Mouse (Mus musculus) macrophage (primary cell): ENCODE results near the gene Hoxc12. TPM values are rescaled to one million over a fixed set of nuclear protein-coding genes. Genes with fewer than 3 reads are reported as not detected.

ENCODE experiments used
- H3K27ac ChIP-seq: fragments of 350-480 bp; formaldehyde crosslinking; 2 replicates; pipeline ENCODE4 v1.9.0; 2021
- H3K36me3 ChIP-seq: fragments of 350-480 bp; formaldehyde crosslinking; 2 replicates; pipeline ENCODE4 v1.9.0; 2021; ENCODE audit errors: inconsistent target
- H3K4me3 ChIP-seq: fragments of 350-480 bp; formaldehyde crosslinking; 2 replicates; pipeline ENCODE4 v1.9.0; 2021; ENCODE audit errors: inconsistent target
- H3K79me2 ChIP-seq: fragments of 350-480 bp; formaldehyde crosslinking; 2 replicates; pipeline ENCODE4 v1.9.0; 2021; ENCODE audit errors: inconsistent target
- WGBS: methylation state at CpG from one replicate; pipeline ENCODE4 v1.1.7; 2026; ENCODE audit warnings: inconsistent platforms; ENCODE audit not compliant: missing documents; 5-methylcytosine and 5-hydroxymethylcytosine counted together
- polyA plus RNA-seq: library from polyadenylated mRNA; stranded (reverse); fragments of 250-400 nt; gene quantifications from 3 replicates; pipeline ENCODE4 v1.2.4, GENCODE M21; 2018; ENCODE audit warnings: inconsistent platforms

Hoxc12 gene
- polyA plus RNA-seq, 1 experiment from 2014 or later = not detected

- no peaks in the 10 kb centered on the region for H3K36me3 ChIP-seq
- H3K27ac ChIP-seq = no peak overlapping the region
- whole genome bisulfite sequencing = 16% methylated on average over 2 of the region's 2 CpGs
- H3K79me2 ChIP-seq = no peaks in the 10 kb centered on the region
- H3K4me3 ChIP-seq = no peak overlapping the region
Observed at GRCm38 (mm10) chr15:102950877-102951276, 14.3 kb downstream of the Hoxc12 start.

GRCm38 (mm10) chr15:102953561-102953960 lies 17.0 kb downstream of the Hoxc12 start:
- H3K27ac ChIP-seq = no peak overlapping the region
- WGBS = 19% methylated on average over 6 of the region's 6 CpGs
- H3K79me2 ChIP-seq = no peaks in the 10 kb centered on the region
- no peak overlapping the region for H3K4me3 ChIP-seq
- H3K36me3 ChIP-seq = no peaks in the 10 kb centered on the region

DNA sequence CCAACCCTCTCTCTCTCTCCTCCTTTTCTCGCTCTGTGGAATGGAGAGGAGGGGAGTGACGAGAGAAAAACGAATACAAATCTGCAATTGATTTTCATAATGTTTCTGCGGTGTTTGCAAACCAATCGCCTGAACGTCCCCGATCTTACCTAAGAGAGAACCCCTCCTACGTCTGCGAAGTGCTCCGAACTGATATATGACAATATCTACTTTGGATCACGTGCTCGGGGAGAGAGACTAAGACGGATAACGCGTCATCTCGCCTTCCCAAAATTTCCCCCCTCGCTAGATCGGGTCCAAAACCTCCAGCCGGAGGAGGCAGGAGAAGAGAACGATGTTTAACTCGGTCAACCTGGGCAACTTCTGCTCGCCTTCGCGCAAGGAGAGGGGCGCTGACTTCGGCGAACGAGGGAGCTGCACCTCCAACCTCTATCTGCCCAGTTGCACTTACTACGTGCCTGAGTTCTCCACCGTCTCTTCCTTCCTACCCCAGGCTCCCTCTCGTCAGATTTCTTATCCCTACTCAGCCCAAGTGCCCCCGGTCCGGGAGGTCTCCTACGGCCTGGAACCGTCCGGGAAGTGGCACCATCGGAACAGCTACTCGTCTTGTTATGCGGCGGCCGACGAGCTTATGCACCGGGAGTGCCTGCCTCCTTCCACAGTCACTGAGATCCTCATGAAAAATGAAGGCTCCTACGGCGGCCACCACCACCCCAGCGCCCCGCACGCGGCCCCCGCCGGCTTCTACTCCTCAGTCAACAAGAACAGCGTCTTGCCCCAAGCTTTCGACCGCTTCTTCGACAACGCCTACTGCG lies 17.8 kb downstream of the Hoxc12 start, which contains the start of gene Hoxc11:
TSS of gene Hoxc11 (plus strand) at position 236 of the 815 bp plus-strand sequence.
- H3K36me3 ChIP-seq = no peaks in the 10 kb centered on the region
- 5% methylated on average over 56 of the region's 57 CpGs for WGBS
- no peak within 1 kb of the TSS for H3K27ac ChIP-seq
- no peak within 1 kb of the TSS for H3K4me3 ChIP-seq
- no peaks in the 10 kb centered on the region for H3K79me2 ChIP-seq

DNA sequence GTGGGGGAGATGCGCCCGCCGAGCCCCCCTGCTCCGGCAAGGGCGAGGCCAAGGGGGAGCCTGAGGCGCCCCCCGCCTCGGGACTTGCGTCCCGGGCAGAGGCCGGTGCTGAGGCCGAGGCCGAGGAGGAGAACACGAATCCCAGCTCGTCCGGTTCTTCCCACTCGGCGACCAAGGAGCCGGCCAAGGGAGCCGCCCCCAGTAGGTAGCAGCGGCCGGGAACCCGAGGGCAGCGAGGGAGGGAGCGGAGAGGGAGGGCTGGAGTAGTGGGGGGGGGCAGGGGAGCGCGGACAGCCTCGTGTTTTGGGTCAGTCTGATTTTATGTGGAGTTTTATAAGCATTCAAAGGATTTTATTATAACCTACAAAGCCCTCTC lies 18.4 kb downstream of the Hoxc12 start:
- H3K36me3 ChIP-seq = no peaks in the 10 kb centered on the region
- no peak overlapping the region for H3K27ac ChIP-seq
- 6% methylated on average over 18 of the region's 28 CpGs for WGBS
- H3K79me2 ChIP-seq = no peaks in the 10 kb centered on the region
- H3K4me3 ChIP-seq = no peak overlapping the region

- Histone ChIP-seq H3K79me2 (no peaks in the 10 kb centered on the region), H3K4me3 (no peak overlapping the region)
Observed at GRCm38 (mm10) chr15:102955833-102956640, 19.5 kb downstream of the Hoxc12 start.

GRCm38 (mm10) chr15:102956906-102957305 lies 20.3 kb downstream of the Hoxc12 start:
- Histone ChIP-seq H3K27ac (no peak overlapping the region), H3K79me2 (no peaks in the 10 kb centered on the region), H3K4me3 (no peak overlapping the region), H3K36me3 (no peaks in the 10 kb centered on the region)
- 9% methylated on average over 12 of the region's 12 CpGs for WGBS

More at GRCm38 (mm10) chr15:102955833-102956640, 19.5 kb downstream of the Hoxc12 start:
- 4% methylated on average over 40 of the region's 40 CpGs for WGBS
- H3K27ac ChIP-seq = no peak overlapping the region
- H3K36me3 ChIP-seq = no peaks in the 10 kb centered on the region

DNA sequence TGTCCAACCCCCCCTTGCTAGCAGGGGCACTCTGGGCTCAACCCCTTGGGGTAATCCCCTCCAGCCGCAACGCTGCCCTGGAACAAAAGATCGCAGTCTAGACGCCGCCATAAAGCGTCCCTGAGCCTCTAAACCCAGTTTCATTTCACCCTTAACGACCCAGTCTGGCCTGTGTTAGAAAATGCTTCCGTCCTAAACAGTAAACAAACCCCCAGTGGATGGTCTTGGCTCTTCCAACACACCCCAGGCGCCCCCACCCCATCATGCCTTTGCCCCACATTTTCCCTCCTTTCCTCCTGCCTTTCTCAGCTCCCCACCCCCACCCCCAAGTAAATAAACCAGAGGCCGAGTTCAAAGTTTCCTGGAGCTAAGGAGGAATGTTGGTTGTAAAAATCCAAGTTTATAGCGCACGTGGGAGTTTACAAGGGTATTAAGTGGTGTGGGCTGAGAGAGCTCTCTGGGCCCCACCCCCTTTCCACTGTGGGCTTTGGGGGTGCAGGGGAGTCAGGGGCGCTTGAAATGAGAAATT lies 23.2 kb downstream of the Hoxc12 start:
- H3K36me3 ChIP-seq = no peaks in the 10 kb centered on the region
- no peaks in the 10 kb centered on the region for H3K79me2 ChIP-seq
- no peak overlapping the region for H3K4me3 ChIP-seq
- WGBS = 7% methylated on average over 13 of the region's 13 CpGs
- no peak overlapping the region for H3K27ac ChIP-seq

DNA sequence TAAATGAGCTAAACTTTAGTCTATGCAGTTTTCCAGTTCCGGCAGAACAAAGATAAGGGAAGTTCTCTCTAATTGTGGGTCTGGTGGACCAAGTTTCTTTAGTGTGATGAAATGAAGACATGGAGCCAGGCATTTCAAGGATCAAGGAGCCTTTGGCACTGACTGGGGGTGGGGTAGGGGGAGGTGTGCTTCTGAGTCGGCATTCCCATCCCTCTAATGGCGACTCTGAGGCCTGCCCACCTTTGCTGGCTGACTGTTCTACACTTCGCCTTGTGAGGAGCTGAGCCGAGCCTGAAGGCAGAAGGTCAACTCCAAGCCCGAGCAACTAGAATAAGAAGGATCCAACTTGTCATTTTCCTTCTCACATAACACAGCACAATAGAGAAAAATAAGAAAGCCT lies 25.2 kb downstream of the Hoxc12 start:
- no peak overlapping the region for H3K4me3 ChIP-seq
- no peaks in the 10 kb centered on the region for H3K79me2 ChIP-seq
- H3K27ac ChIP-seq = no peak overlapping the region
- H3K36me3 ChIP-seq = no peaks in the 10 kb centered on the region
- 8% methylated on average over 5 of the region's 6 CpGs for whole genome bisulfite sequencing

DNA sequence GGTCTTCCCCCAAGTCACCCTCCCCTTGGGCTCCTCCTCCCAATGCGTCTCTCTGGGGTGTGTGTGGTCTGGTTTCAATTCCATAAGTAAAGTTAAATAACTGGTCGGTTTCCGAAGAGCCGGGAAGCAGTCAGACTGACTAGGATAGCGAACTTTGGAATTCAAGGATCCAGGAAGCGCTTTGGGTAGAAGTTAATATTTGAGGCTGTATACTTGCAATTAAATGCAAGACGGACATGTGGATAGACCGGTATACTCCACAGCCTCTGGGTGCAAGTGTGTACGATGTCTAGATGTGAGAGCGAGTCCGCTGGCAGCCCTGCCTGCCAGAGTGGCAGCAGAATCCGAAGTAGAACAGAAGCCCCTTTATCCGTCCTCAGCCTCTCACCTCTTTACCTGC lies 25.9 kb downstream of the Hoxc12 start:
- Histone ChIP-seq H3K36me3 (no peaks in the 10 kb centered on the region), H3K4me3 (no peak overlapping the region), H3K27ac (no peak overlapping the region), H3K79me2 (no peaks in the 10 kb centered on the region)
- 12% methylated on average over 13 of the region's 13 CpGs for WGBS

- 7% methylated on average over 8 of the region's 8 CpGs for WGBS
- Histone ChIP-seq H3K4me3 (no peak overlapping the region), H3K36me3 (no peaks in the 10 kb centered on the region), H3K27ac (no peak overlapping the region), H3K79me2 (no peaks in the 10 kb centered on the region)
Observed at GRCm38 (mm10) chr15:102963259-102963658, 26.7 kb downstream of the Hoxc12 start.

- H3K27ac ChIP-seq = no peak overlapping the region
- H3K79me2 ChIP-seq = no peaks in the 10 kb centered on the region
- WGBS = 3% methylated on average over 28 of the region's 28 CpGs
- H3K4me3 ChIP-seq = no peak overlapping the region
- no peaks in the 10 kb centered on the region for H3K36me3 ChIP-seq
Observed at GRCm38 (mm10) chr15:102963671-102964640, 27.4 kb downstream of the Hoxc12 start.

GRCm38 (mm10) chr15:102965003-102965891 lies 28.7 kb downstream of the Hoxc12 start:
- no peaks in the 10 kb centered on the region for H3K36me3 ChIP-seq

More at GRCm38 (mm10) chr15:102965003-102965891, 28.7 kb downstream of the Hoxc12 start:
- Histone ChIP-seq H3K4me3 (no peak overlapping the region), H3K79me2 (no peaks in the 10 kb centered on the region), H3K27ac (no peak overlapping the region)
- 11% methylated on average over 26 of the region's 26 CpGs for WGBS
